Mouse (Mus musculus) frontal cortex, adult (tissue): ENCODE measurements at regions not wholly inside any gene's neighbourhood (a gene's known extent, or its start where the extent isn't known, plus 50 kb on each side); places are given as distances from the start of the nearest gene placed in this dataset.
A peak's percentile ranks its signal among the peaks of the same experiment; 100 is the strongest.

Experiments used
- ATAC-seq: cut with Nextera tagmentation; 2 replicates; pipeline ENCODE4 v1.9.2; 2017; ENCODE audit warnings: mild to moderate bottlenecking, moderate library complexity, mixed read lengths; ENCODE audit not compliant: low TSS enrichment

DNA sequence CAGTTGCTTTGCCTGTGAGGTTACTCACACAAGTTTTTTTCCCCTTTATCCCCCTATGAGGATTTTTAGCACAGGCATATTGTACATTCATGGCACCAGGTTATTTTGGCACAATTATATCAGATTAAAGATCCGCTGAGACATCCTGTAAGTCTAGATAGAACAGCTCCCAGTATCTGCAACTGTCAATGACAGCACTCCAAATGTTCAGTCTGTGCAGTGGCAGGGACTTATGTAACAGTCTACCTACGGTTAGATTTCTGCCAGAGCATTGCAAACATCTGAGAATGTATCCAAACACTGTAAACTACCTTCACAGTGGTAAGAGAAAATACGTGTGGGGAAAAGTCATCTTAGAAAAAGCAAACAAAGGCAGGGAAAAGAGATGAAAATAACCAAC lies 163.5 kb upstream of the Kcnh7 start:
- peak; percentile 89 for ATAC-seq

- no peak for ATAC-seq
Measured at GRCm38 (mm10) chr2:63326750-63327149, 142.7 kb upstream of the Kcnh7 start.

GRCm38 (mm10) chr2:63280911-63281310 lies 96.8 kb upstream of the Kcnh7 start:
- no peak for ATAC-seq

DNA sequence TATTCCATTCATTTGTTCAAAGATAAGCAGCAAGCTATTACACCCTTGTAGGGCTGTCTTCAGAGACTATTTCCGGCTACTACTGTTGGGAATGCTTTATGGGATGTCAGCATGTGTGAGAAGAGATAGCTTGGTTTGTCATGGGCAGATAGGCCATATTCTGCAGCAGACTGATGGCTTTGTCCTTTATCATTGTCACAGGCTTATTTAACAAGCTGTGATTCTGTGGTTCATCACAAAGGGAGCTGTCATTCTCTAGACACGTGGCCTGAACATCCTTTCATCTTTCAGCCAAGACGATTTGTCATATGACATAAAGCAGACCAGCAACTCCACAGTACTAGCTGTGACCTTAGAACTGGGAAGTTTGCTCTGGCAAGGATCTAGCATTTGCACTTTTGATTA lies 89.7 kb upstream of the Kcnh7 start:
- ATAC-seq: no peak

GRCm38 (mm10) chr2:63246091-63246612 lies 62.1 kb upstream of the Kcnh7 start:
- peak; percentile 59; the same call in 1 of the 2 replicates for ATAC-seq

- ATAC-seq: no peak
Measured at GRCm38 (mm10) chr2:63239326-63239725, 55.2 kb upstream of the Kcnh7 start.
